Mouse (Mus musculus) kidney, postnatal 0 days (tissue): Measurements from ENCODE around the gene Capn13. TPM values are rescaled to one million over a fixed set of nuclear protein-coding genes. Genes with fewer than 3 reads are reported as not detected.

ENCODE experiments used
- ATAC-seq: fragments of 200-750 bp; cut with Nextera tagmentation; replicated peaks from 2 replicates; pipeline ENCODE4 v1.8.0; 2017; ENCODE audit warnings: low read depth, moderate number of reproducible peaks, moderate TSS enrichment, moderate library complexity; ENCODE audit not compliant: low FRiP score
- DNase-seq: peaks from one replicate; pipeline ENCODE4 v3.0.0-alpha.2; 2016; ENCODE audit warnings: low spot score
- H3K27ac ChIP-seq: fragments of 300-500 bp; sonication (generic); 2 replicates; pipeline ENCODE4 v1.5.1; 2014; ENCODE audit warnings: mild to moderate bottlenecking
- H3K27me3 ChIP-seq: fragments of 300-500 bp; sonication (generic); 2 replicates; pipeline ENCODE4 v1.6.1; 2014; ENCODE audit warnings: low read length, mixed read lengths; ENCODE audit not compliant: insufficient read depth
- H3K36me3 ChIP-seq: fragments of 300-500 bp; sonication (generic); 2 replicates; pipeline ENCODE4 v1.6.1; 2014; ENCODE audit warnings: low read length, mixed read lengths; ENCODE audit not compliant: insufficient read depth
- H3K4me1 ChIP-seq: fragments of 300-500 bp; sonication (generic); replicated peaks from 2 replicates; pipeline ENCODE4 v1.6.1; 2014; ENCODE audit warnings: antibody characterized with exemption, low read length, mixed read lengths; ENCODE audit not compliant: insufficient read depth
- H3K4me2 ChIP-seq: fragments of 300-500 bp; sonication (generic); 2 replicates; pipeline ENCODE4 v1.6.1; 2014; ENCODE audit warnings: mild to moderate bottlenecking, low read length, moderate library complexity, mixed read lengths
- H3K4me3 ChIP-seq: fragments of 300-500 bp; sonication (generic); replicated peaks from 2 replicates; pipeline ENCODE4 v1.5.1; 2014; ENCODE audit warnings: low read depth, low read length
- H3K9ac ChIP-seq: fragments of 300-500 bp; sonication (generic); 2 replicates; pipeline ENCODE4 v1.6.1; 2014; ENCODE audit warnings: low read depth, low read length
- H3K9me3 ChIP-seq: fragments of 300-500 bp; sonication (generic); replicated peaks from 2 replicates; pipeline ENCODE4 v1.6.1; 2016; ENCODE audit warnings: low read length, inconsistent platforms, mixed read lengths
- CTCF ChIP-seq: IDR thresholded peaks from 2 replicates; pipeline ENCODE4 v1.5.1; 2016; ENCODE audit warnings: antibody characterized with exemption, low read depth, mild to moderate bottlenecking, moderate library complexity
- WGBS: fragments of 180-500 bp; shearing (Covaris S2); extraction: QIAGEN DNeasy Blood & Tissue Kit; methylation state at CpG from one replicate; pipeline ENCODE4 v1.1.7; 2014; 5-methylcytosine and 5-hydroxymethylcytosine counted together
- polyA plus RNA-seq: library from polyadenylated mRNA; unstranded; fragments of >200 nt; fragmentation: Nextera tagmentation; extraction: Ambion mirVana; gene quantifications from 2 replicates; pipeline ENCODE4 v1.2.1, GENCODE M21; 2015

Gene Capn13
- polyA plus RNA-seq, 1 experiment from 2014 or later = 0.75 TPM

- TF ChIP-seq CTCF = no peak
These were observed 11.3 kb downstream of the Capn13 start for GRCm38 (mm10) chr17:73389336-73389735.

GRCm38 (mm10) chr17:73386581-73386980 is 14.1 kb downstream of the Capn13 start:
- no peak for ATAC-seq
- Histone ChIP-seq H3K4me2 (no peak overlapping the region), H3K27me3 (no peaks in the 10 kb centered on the region), H3K4me3 (no peak overlapping the region), H3K9me3 (no peaks in the 10 kb centered on the region), H3K9ac (no peak overlapping the region), H3K36me3 (no peaks in the 10 kb centered on the region), H3K4me1 (0 out of 2 replicates have a peak, but pooled peaks cover 6% of the 10 kb centered on the region), H3K27ac (no peak overlapping the region)
- no peak for DNase-seq
- no peak for TF ChIP-seq CTCF
- WGBS = 14% methylated on average over 2 of the region's 2 CpGs

More at GRCm38 (mm10) chr17:73389336-73389735, 11.3 kb downstream of the Capn13 start:
- no peak overlapping the region for H3K4me3 ChIP-seq
- 0 out of 2 replicates have a peak, but pooled peaks cover 6% of the 10 kb centered on the region for H3K4me1 ChIP-seq
- no peaks in the 10 kb centered on the region for H3K36me3 ChIP-seq
- H3K27ac ChIP-seq = no peak overlapping the region
- H3K9ac ChIP-seq = no peak overlapping the region
- no peaks in the 10 kb centered on the region for H3K27me3 ChIP-seq
- DNase-seq (peak; percentile 8), ATAC-seq (no peak)
- no peaks in the 10 kb centered on the region for H3K9me3 ChIP-seq
- 58% methylated on average over 3 of the region's 3 CpGs for WGBS
- H3K4me2 ChIP-seq = no peak overlapping the region

GRCm38 (mm10) chr17:73385940-73386339 is 14.7 kb downstream of the Capn13 start:
- TF ChIP-seq CTCF = no peak
- Histone ChIP-seq H3K9me3 (no peaks in the 10 kb centered on the region), H3K9ac (no peak overlapping the region), H3K4me2 (no peak overlapping the region), H3K36me3 (no peaks in the 10 kb centered on the region), H3K4me1 (0 out of 2 replicates have a peak, but pooled peaks cover 6% of the 10 kb centered on the region), H3K27me3 (no peaks in the 10 kb centered on the region), H3K4me3 (no peak overlapping the region), H3K27ac (no peak overlapping the region)
- 49% methylated on average over 3 of the region's 3 CpGs for WGBS
- ATAC-seq (no peak), DNase-seq (no peak)

GRCm38 (mm10) chr17:73382327-73383014 is 18.2 kb downstream of the Capn13 start:
- WGBS = 59% methylated on average over 9 of the region's 9 CpGs

GRCm38 (mm10) chr17:73381681-73382080 is 19.0 kb downstream of the Capn13 start:
- TF ChIP-seq CTCF = no peak
- H3K27me3 ChIP-seq = no peaks in the 10 kb centered on the region
- DNase-seq = no peak
- ATAC-seq = no peak
- WGBS = 95% methylated on average over 3 of the region's 3 CpGs
- H3K36me3 ChIP-seq = no peaks in the 10 kb centered on the region
- no peak overlapping the region for H3K9ac ChIP-seq
- no peaks in the 10 kb centered on the region for H3K9me3 ChIP-seq
- H3K27ac ChIP-seq = no peak overlapping the region
- no peak overlapping the region for H3K4me2 ChIP-seq
- no peaks in the 10 kb centered on the region for H3K4me1 ChIP-seq
- H3K4me3 ChIP-seq = no peak overlapping the region

More at GRCm38 (mm10) chr17:73382327-73383014, 18.2 kb downstream of the Capn13 start:
- Histone ChIP-seq H3K4me1 (no peaks in the 10 kb centered on the region), H3K4me3 (no peak overlapping the region), H3K27ac (no peak overlapping the region), H3K9ac (no peak overlapping the region), H3K4me2 (no peak overlapping the region), H3K9me3 (no peaks in the 10 kb centered on the region), H3K36me3 (no peaks in the 10 kb centered on the region), H3K27me3 (no peaks in the 10 kb centered on the region)
- ATAC-seq = no peak
- DNase-seq = no peak
- no peak for TF ChIP-seq CTCF

GRCm38 (mm10) chr17:73377778-73378484 is 22.7 kb downstream of the Capn13 start:
- no peaks in the 10 kb centered on the region for H3K4me1 ChIP-seq
- 62% methylated on average over 7 of the region's 7 CpGs for WGBS
- TF ChIP-seq CTCF = no peak
- no peaks in the 10 kb centered on the region for H3K9me3 ChIP-seq
- H3K9ac ChIP-seq = no peak overlapping the region
- no peak overlapping the region for H3K4me2 ChIP-seq
- H3K36me3 ChIP-seq = no peaks in the 10 kb centered on the region
- H3K27me3 ChIP-seq = no peaks in the 10 kb centered on the region
- no peak overlapping the region for H3K4me3 ChIP-seq
- ATAC-seq (no peak), DNase-seq (no peak)
- no peak overlapping the region for H3K27ac ChIP-seq
